Mouse (Mus musculus): ENCODE results near the gene Camta1. TPM values are rescaled to one million over a fixed set of nuclear protein-coding genes. Genes with fewer than 3 reads are reported as not detected.

The Camta1 gene
- total RNA-seq, 1 experiment from 2014 or later, result 37.3 TPM

DNA sequence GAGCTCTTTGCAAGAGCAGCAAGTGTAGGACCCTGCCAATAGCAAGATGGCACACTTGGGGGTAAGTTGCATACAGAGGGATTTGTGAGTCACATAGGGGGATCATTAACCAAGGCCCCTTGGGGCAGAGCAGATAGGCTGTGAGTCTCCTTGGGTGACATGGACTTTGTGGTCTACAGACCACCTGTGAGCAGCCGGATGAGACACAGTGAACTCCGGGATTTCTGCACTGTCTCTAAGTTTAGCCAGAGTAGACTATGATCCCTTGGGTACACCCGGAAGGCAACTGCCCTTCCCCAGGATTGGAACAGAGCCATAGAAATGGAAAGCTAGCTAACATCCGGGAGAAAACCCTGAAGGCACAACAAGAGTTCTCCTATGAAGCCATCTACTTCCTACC is 417.0 kb downstream of the Camta1 start:
- DNase-seq, result no peak

DNA sequence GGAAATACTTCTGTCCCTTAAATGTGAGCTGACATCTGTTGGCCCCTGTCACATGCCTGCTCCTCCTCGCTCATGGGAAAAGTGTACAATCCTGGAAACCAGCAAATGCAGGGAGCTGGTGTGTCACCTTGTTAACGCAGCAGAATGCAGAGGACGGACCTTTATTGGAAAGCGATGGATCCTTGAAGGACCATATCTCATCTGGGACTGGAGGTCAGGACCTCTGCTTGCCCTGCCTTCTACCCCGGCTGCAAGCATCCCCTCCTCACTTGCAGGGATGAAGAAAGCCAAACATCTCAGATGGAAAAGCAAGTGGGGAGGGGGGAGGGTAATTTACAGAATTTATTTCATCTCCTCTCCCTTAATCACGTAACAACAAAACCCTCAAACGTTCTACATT is 423.1 kb downstream of the Camta1 start:
- no peak for DNase-seq

DNA sequence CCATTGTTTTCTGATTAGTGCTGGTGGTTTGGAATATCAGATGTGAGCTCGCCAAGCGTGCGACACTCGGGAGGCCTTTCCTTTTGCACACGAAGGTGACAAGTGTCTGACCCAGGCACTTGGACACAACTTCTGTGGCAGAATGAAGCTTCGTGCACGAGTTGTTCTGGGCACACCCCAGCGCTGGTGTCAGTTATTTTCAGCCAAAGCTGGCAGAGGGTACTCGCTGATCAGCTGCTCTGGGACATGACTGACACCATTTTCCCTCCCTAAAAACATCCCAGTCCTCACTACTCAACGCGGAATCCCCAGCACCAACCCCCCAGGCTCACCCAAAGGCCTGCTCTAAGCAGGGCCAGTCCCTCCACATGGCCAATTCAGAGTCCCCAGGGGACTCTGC is 423.8 kb downstream of the Camta1 start:
- DNase-seq, result no peak

DNA sequence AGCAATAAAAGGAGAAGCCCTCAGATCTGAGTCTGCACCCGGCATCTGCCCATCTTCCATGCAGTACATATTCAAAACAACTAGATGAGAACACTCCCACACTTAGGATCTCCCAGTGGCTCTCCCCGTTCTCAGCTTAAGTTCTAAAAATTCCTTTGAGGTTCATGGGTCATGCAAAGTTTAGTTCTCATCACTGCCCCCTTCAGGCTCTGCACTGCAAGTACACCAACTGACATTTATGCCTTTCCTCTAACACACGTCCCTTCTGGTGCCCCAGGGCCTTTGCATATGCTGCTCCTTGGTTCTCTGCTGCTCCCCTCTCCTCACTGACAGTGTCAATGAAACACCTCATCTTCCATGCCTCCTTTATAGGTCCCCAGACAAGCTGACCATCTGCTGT is 436.5 kb downstream of the Camta1 start:
- DNase-seq, result no peak

DNA sequence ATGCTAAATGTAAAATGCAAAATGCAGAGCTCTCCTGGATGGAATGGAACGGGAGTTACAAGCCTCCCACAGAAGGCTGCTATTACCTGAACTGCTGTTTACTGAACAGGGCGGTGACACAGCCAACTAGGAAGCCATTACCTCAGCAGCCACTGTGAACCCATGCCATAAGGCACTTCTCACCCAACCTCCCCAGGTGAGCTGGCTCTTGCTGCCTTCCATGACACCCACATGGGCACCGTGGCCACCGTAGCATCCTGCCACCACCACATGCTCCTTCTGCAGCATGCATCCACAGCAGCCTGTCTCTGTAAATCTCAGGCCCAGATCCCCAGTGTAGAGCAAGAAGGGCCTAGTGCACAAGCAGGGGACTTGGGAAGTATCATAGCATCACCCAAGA is 438.8 kb downstream of the Camta1 start:
- no peak for DNase-seq

DNA sequence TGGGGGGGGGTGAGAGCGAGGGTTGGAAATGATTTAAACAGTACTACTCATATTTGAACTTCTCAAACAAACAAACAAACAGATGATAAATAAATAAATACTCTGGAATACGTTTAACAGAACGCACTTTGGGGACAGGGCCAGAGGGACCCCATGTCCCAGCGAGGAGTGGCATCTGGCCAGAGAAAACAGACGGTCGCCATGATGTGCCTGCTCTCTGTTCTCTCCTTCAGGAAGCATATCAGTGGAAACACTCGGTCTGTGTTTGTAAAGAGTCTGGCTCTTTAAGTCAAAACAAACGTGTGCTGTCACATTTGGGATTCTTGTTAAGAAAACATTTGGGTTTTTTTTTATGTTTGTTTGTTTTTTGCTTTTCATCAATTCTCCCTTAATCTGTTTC is 439.3 kb downstream of the Camta1 start:
- no peak for DNase-seq

DNA sequence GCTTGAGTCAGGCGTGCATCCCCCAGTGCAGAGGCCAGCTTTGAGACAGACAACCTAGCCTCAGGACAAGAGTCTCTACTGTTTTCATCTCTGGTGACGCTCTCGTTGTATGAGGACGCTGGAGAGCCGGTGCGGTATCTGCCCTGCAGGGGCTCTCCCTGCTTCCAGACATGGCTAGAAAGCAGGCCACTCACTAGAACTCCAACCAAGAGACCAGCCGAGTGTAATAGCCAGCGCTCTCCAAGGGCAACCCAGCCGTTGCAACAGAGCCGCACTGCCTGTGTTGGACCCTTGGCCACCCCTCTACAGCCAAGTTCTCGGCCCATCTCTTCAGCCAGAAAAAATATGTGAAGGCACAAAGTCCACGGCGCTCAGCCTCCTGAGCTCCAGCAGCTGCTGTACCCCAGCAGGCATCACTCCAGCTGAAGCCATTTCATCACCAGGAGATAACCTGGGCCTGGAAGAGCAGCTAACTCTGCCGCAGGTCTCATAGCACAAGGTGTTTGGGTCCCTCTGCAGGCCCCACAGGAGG is 443.3 kb downstream of the Camta1 start:
- no peak for DNase-seq

DNA sequence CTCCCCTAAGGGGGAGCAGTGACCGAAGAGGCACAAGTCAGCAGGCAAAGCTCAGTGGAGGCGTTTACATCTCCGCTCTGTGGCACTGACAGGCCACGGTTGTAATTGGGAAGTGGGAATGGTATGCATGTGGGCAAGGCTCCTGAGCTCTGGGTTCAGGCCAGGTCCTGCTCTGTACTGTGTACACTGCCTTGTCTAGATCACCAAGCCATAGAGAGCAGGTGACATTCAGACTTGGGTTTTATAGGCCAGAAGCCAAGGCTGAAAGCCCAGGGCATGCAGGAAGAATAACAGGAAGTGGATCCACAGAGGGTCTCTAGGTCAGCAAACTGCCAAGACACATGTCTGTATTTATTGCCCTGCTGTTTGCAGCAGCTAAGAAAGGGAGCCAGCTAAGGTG is 445.9 kb downstream of the Camta1 start:
- DNase-seq, result no peak

DNA sequence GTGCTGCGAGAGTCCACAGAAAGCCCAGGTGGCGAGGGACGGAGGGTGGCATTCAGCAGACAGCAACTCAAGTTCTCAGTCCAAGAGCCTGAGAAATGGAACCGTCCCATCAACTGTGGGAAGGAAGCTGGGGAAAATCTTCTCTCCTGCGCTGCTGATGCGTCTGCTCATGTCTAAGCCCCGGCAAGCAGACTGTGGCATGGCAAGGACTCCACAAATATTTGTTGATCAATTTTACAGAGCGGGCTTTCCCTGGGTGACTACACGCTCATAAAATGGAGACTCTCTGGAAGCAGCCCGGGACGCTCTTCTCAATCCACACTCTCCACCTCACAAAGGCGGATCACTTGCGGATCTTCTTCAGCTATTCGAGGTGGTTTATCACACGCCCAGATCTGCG is 446.3 kb downstream of the Camta1 start:
- no peak for DNase-seq

DNA sequence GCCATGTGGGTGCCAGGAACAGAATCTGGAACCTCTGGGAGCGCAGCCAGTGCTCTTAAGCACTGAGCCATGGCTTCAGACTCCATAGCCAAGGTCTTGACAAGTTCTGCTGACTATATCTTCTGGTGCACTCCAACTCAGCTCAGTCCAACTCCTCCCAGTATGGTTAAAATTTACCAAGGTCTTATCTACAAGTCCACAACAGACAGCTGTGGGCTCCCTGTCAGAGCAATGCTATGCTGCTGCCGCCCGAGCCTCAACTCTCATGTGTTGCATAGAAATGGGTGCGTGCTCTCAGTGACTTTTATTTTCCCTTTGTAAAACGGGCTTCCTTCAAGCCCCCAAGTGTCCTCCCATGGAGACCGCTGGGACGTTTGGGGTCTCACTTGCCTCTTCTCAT is 446.7 kb downstream of the Camta1 start:
- DNase-seq, result no peak

DNA sequence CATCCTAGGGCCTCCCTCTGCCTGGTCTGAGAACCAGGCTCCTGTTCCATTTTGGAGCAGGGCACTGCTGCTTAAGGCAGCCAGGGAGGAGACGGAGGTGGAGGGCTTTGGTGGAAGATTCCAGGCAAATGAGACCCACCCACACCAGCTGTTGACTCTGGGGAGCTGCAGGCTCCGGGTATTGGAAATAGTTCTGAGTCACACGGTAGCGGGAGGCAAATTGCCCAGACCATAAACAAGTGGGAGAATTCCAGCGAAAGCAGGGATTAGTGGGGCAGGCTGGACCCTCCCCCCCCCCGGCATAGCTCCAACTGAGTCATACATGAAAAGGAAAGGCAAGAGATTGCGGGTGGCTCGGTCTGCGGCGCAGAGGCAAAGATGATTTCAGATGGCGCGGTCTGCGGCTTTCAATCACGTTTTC is 450.0 kb downstream of the Camta1 start:
- no peak for DNase-seq

DNA sequence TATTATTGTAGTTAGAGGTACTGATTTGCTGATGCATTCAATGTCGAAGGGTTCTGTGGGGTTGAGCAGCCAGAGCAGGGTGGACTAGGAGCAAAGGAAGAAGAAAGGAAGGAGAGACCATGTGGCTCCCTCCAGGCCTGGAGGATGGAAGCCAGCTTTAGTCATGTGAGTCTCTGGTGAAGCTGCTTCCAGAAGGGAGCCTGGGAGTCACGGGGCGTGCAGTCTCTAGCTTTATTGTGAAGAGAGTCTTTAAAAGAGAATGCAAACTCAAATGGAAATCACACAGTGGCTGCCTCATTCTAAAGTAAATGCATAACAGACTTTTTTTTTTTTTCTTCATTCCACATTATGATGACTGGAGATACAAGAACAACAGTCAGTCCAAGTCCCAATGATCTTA is 450.7 kb downstream of the Camta1 start:
- no peak for DNase-seq

DNA sequence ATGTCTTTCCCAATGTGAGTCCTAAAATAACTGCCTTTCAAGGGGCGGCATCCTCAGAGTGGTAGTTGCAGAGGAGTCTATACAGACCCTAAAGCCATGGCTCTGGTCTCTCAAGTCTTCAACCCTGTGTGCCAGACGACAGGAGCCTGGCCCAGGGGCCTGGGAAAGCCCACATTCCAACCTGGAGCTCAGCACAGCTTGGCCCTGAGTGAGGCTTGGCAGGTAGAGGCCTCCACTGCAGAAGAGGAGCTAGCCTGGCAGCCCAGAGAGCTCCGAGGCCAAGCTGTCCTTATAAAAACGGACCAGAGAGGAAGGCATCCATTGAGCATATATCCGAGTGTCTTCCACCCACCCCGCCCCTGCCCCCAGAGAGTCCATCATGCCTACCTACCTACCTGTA is 452.4 kb downstream of the Camta1 start:
- DNase-seq, result no peak

DNA sequence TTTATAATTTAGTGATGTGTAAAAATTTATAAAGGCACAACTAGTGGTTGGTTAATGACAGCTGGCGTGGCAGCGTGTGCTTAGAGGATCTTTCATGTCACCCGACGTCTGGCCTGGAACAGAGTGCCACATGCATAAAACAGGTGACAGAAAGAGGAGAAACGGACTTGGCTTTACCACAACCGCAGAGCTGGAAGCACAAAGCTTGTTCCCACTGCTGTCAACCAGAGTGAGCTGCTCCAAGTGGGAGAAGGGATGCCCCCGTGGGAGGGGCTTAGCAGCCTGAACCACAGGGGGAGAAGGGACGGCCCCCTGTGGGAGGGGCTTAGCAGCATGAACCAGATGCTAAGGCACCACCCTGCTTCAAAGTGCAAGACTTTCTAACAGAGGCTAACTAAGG is 452.9 kb downstream of the Camta1 start:
- no peak for DNase-seq

DNA sequence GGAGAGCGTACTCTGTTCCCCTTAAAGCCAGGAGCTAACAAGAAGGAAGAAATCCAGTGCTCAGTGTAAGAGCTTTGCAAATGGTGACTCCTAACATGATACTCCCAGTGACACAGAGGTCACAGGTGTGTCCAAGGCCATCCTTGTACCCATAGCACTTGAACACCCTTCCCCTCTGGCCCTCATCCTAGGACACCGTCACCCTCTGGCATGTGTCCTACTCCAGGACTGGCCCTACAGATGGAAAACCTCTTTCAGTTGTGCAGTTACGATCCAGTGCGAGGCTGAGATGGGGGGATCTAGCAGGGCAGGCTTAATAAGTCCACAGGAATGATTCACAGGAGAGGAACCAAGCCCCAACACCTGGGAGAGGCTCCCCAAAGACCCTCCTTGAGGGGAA is 453.4 kb downstream of the Camta1 start:
- DNase-seq, result no peak

DNA sequence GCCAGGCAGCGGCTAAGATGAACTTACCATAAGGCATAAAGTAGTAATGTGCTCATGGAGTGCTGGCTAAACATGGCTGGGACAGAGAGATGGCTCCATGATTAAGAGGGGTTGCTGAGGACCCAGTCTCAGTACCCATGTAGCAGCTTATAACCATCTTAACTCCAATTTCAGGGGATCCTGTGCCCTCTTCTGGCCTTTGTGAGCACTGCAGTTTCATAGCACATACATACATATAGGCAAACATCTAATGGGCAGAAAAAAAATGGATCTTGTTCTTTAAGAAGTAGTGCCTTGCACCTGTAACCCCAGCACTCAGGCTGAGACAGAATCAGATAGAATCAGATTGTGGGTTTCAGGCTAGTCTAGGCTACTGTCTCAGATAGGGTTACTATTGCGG is 454.5 kb downstream of the Camta1 start:
- DNase-seq, result no peak

DNA sequence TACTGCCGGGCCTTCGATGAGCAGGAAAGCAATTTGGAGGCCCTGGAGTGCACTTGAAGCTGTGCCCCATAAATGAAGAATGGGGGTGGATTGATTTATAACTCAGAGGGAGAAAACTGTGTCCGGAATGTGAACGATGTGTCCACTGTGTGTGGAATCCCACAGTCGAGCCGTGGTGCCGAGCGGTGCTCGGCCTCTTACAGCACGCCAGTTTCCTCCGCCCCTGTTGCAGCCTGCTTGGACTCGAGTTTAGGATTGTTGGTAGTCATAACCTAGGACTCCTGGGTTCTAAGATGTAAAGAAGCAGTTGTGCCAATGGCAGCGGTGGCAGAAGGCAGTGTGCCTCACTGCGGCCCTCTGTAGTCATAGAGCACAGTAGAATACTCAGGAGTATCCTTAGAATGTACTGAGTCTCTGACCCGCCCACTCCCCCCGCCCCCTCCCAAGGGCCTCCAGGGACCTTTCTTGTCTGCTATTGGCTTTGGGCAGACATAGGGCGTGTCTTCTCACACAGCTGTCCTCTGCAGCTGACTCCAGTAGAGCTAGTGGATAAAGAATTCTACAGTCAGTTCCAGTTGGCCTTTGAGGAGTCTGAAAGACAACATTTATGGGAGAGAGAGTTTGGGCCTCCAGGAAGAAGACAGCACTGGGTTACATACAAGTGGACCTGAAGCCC is 457.0 kb downstream of the Camta1 start:
- no peak for DNase-seq

DNA sequence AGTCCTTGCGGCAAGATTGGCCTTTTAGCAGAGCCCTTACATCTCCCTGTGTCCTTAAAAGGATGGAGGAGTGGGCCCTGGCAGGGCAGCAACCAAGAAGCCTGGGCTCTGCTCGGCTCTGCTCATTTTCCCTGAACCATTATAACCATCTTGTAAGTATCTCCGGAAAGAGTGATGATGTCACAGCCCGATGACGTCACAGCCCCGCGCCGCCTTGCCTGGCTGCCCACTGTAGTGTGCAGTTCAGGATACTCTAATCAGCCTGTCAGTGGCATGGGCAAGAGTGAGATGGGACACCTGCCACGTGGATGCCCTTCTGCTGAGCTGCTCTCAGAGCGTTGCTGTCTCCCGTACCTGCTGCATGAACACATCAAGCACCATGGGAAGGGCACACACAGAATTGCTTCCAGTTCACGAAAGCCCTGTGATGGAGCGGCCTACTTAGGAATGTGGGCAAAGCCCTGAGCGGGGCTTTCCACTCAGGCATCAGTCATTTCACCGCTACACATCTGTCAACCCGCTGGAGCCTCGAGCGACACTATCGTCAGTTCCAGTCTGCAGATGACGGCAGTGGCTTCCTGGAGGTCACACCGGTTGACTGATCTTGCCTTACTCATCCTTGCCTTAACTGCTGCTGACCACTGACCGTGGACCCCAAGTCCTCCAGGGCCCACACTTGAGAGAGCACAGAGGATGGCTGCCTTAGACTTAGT is 459.8 kb downstream of the Camta1 start:
- no peak for DNase-seq

DNA sequence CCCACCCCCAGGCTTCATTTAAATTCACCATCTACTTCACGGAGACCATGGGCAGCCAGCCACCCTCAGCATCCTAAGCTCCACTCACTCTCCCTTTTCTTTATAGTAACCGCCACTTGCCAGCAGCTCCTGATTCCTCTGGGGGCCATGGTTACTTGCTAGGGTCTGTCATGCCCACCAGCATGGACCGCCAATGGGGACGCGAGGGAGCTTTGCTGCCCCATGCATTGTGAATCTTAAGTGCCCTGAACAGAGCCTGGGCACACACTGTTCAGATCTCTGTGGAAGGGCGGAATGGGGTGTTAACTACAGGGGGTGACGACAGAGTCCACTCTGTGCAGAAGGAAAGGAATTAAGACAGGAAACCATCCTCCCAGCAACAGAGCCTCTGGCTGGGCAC is 465.1 kb downstream of the Camta1 start:
- no peak for DNase-seq

DNA sequence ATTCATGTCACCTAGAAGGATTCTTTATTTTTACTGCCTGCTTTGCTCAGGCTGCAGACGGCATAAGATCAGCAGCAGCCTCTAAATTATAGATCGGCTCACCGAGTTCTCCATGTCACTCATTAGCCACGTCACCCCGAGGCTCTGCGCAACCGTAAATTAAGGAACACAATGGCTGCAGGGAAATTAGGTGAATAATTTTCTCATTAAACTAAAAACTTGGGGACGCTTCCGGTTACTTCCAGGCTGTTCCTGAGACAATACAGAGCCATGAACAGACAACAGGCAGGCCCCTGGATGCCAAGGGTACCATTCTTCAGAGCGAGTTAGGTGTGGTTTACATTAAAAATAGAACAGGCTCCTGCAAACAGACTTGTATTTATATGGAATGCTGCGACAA is 472.3 kb downstream of the Camta1 start:
- no peak for DNase-seq

DNA sequence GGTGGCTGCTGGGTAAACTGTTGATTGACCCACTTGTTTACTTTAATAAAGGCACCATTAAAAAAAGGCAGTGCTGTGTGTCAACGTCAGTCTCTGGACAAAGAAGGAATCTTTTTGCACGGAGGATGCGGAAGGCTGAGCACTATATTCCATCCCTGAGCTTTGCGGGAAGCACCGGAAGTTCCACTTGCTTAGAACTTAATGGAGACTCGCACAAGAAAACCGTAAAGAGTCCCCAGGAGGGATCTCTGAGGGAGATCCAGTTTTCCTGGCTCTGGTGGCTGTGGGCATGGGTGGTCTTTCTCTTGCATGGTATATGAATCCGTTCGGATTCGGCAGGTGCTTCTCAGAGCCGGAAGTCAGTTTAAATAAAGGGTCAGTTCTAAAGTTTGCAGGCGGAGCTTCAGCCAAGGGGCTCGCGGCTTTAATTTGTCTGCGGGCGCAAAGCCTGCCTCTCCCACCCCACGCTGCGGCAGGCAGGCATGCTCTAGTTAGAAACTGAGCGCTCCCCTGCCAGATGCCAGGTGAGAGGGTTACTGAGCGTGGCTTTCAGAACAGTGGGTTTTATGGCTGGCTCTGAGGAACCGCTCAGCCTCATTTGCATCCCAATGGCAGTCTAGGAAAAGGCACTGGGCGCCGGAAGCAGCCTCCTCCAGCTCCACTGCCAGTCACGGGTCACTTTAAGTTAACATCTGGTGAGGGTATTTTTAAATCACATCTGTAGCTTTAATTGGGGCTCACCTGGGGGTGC is 474.8 kb downstream of the Camta1 start:
- no peak for DNase-seq

DNA sequence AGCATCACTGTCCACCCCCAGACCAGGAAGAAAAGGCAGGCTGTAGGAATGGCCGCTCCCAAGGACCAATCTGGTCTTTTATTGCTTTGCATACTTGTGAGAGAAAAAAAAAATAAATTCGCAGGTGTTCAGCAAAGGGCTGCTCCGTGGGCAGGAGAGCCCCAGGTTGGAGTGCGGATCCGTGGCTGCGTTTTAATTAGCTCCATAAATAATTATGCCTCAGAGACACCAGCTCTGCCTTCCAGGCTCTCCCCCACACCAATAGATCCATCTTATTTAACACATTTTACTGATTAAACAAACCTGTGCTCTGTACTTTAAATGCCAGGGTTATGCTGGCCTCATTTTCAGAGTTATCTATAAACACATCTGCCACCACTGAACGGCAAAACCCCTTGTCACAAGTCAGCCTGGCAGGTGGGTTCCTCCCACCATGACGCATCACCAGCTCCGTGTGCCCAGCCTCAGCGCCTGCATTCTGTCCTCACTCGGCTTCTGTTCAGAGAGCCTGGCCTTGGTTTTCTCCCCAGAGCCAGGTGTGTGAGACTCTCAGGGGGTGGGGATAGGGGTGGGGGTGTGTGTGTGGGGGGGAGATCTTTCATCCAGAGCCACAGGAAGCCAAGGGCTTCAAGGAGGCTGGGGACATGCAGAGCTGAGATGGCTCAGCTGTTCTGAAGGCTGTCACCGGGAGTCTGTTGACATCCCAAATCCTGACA is 475.5 kb downstream of the Camta1 start:
- no peak for DNase-seq

DNA sequence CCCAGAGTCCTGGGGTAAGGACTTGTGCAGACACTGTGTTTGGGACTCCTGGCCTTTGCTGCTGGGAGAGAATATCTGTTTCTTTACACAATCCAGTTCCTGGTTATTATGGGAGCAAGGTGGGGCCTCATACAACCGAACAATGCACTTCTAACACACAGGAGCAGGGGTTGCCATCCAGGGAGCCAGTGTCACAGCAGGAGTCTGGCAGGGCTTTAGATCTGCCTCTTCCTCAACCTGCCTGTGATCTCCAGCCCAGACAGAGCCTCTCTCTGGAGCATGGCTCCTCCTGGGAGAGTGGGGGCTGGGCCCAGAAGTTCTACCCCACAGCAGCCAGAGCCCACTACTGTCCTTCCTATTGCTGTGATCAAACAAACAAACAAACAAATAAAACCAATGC is 483.9 kb downstream of the Camta1 start:
- DNase-seq, result no peak
